Mouse (Mus musculus) gastrocnemius, adult 8-10 months (tissue): Measurements from ENCODE around the gene Mdga2. TPM values are rescaled to one million over a fixed set of nuclear protein-coding genes. Genes with fewer than 3 reads are reported as not detected.

Source experiments
- DNase-seq, 2 experiments: peaks; one replicate each; pipeline ENCODE4 v3.0.0; 2022; ENCODE audit warnings: low spot score in 2 of 2
- total RNA-seq, 4 experiments: library from RNA; stranded (reverse); gene quantifications; 2 replicates each; pipeline ENCODE4 v1.2.4; 2022

The Mdga2 gene
- total RNA-seq, 4 experiments from 2014 or later: 0.04 to 2.0 (median 0.15) TPM; not detected in 1

GRCm38 (mm10) chr12:67059136-67060014, 163.0 kb downstream of the Mdga2 start:
- DNase-seq: no peak

- DNase-seq: no peak
Measured at GRCm38 (mm10) chr12:67056621-67057020, 165.7 kb downstream of the Mdga2 start.

GRCm38 (mm10) chr12:67045099-67045750, 177.1 kb downstream of the Mdga2 start:
- no peak for DNase-seq

GRCm38 (mm10) chr12:67041865-67042264, 180.5 kb downstream of the Mdga2 start:
- no peak for DNase-seq

DNA sequence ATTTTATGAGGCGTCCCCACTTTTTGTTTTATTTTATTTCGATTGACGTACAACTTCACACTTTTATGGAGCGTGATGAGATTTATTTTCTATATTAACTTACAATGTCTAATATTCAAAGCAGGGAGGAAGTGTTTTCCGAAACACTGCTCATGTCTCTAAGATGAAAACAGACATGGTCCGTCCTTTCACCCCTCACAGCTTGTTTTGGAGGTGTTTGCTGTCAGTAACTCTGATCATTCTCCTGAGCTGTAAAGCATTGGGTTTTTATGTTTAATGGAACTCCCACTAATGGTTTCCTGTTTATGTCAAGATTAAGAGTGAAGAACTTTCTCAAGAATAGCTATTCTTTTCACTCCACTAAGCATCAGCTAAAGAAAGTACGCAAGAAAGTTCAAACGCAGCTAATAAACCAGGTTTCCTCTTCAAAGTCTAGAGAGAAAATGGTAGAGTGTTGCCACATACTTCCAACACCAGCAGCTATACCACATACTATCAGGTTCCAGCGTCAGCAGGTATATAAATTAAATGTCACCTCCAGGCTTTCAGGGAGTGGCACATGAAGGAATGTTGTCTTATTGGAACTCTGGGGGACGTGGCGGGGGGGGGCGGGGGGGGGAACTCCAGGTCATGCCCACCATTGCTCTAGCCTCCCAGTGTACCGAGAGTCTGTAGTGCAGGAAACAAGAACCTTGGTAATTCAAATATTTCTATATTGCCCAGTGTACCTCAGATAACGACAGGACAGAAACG, 186.7 kb downstream of the Mdga2 start:
- DNase-seq: no peak

GRCm38 (mm10) chr12:67017192-67017591, 205.2 kb downstream of the Mdga2 start:
- DNase-seq: no peak

DNA sequence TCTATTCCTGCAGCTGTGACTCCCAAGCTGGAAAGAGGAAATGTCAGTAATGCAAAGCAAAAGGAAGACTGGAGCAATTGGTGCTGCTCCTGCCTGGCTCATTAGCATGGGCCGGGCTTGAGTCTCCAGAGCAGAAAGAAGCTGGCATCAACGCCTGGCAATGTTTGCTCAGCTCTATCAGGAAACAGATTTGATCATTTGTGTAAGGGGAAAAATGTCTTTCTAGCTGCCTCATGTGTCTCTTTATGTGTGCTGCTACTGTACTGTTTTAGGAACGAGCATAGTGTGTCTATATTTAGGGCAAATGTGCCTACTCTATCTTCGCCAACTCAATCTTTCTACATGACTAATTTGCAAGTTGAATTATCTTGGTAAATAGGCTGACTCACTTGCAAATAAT, 211.0 kb downstream of the Mdga2 start:
- DNase-seq: no peak

DNA sequence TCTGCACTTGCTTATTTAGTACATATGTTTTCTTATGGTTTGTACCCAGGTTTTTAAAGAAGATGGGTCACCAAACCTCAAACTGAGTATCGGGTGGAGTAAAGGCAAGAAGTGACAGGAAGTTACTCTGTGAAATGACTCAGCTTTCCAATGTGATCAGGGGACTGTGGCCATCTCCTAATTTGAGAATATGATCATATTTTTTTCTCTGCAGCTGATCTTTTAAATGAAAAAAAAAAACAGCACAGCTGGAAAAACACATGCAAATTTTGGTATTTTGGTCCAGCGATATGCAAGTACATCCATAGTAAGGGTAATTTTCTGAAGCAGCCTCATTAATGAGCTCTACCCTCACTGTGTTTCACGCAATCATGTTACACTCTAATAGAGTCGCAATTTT, 212.0 kb downstream of the Mdga2 start:
- DNase-seq: no peak

DNA sequence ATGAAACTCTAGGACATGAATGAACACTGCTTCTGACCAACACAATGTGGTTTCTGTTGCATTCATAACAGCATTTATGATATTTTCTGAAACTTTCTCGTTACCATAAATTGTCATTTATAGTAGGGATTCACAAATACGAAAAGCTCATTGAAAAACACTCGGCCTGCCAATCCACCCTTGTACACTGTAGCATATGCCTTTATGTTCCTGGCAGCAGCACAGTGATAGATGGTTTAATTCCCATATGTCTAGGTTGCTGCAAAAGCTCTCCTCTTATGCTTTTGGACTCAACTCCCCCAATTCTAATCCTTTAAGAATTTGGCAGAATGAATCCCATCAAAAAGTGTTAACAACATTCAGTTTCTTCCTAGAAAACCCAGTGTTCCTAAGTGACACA, 213.2 kb downstream of the Mdga2 start:
- DNase-seq: no peak

GRCm38 (mm10) chr12:66954129-66954528, 268.2 kb downstream of the Mdga2 start:
- no peak for DNase-seq

DNA sequence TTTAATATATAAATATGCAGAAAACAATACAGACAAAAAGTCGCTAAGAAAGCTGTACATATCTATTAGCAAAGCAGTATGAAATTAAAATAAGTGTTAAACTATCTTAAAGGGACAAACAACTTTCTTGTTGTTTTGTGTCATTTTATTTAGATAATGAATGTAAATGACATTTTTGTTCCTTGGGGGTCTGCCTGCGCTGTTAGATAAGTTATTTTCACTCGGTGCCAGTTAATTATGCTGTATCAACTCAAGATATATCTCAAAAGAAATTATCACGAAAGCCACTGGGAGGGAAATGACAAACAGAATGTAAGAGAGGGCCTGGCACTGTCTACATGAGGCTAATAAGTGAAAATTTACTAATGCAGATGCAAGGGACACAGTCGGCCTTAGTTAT, 306.6 kb downstream of the Mdga2 start:
- no peak for DNase-seq

DNA sequence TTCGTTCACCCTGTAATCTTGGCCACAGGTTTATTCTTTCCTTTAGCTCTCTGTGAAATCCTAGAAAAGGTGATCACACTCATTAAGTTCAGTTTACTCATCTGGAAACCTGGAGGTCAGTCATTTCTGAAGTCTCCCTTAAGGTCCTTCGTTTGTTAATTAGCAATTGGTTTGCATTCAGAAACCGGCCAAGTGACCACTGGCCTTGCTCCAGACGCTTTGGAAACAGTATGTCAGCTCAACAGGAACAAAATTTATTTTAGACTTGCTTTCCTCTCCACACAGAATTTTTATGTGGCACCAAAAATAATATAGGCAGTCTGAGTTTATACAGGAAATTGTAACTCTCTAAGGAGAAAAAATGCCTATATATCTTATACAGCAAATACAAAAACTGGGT, 323.0 kb downstream of the Mdga2 start:
- no peak for DNase-seq

GRCm38 (mm10) chr12:66896790-66897189, 325.6 kb downstream of the Mdga2 start:
- no peak for DNase-seq

GRCm38 (mm10) chr12:66890296-66890695, 332.1 kb downstream of the Mdga2 start:
- DNase-seq: no peak

GRCm38 (mm10) chr12:66889276-66889675, 333.1 kb downstream of the Mdga2 start:
- no peak for DNase-seq

DNA sequence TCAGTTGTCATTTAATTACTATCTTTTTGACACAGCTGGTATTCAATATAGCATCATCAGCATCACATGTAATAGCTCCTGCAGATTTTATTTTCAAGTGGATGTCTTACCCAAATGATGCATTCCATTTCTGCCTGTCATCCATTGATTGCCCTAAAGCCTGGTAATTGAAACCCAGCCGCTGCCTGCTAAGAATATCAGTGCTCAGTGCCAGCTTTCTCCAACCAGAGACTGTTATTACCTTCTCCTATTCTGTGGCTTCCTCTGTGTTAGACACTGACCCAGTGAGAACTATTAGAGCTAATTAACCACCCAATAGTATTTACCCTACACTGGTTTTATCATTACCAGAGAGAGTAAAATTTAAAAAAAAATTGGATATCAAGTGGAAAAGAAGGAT, 333.7 kb downstream of the Mdga2 start:
- DNase-seq: no peak

DNA sequence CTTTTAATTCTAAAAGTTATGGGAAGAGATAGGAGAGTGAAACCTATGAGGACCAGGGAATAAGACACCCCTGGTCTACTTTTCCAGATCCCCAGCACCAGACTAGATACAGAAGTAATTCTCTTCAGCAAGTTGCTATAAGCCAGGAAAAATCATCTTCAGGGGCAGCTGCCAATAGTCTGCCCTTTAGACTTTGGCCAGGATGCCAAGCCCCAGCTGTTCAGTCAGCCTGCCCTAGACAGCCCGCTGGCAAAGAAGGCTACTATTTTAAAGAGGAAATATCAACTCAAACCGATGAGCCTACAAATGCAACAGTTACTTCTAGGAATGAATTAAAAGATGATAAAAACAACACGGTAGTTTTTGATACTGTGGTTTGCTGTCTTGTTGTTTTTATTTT, 356.1 kb downstream of the Mdga2 start:
- DNase-seq: no peak

GRCm38 (mm10) chr12:66853167-66853566, 369.2 kb downstream of the Mdga2 start:
- no peak for DNase-seq

GRCm38 (mm10) chr12:66840336-66840735, 382.0 kb downstream of the Mdga2 start:
- no peak for DNase-seq

DNA sequence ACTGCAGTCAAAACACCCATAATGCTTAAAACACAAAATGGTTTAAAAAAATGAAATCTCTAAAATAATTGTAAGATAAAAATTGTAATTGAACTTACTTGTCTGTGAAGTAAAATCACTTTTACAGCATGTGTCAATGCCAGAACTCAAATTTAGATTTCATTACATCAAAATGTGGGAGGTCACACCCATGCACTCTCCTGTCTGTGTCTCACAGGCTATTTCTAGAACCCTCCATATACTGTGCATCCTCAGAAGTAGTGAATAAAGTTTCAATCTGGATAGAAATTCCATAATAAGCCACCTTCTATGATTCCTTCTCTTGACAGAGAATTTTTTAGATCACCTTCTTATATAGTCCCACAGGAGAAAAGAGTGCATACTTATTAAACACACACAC, 466.7 kb downstream of the Mdga2 start:
- DNase-seq: no peak

DNA sequence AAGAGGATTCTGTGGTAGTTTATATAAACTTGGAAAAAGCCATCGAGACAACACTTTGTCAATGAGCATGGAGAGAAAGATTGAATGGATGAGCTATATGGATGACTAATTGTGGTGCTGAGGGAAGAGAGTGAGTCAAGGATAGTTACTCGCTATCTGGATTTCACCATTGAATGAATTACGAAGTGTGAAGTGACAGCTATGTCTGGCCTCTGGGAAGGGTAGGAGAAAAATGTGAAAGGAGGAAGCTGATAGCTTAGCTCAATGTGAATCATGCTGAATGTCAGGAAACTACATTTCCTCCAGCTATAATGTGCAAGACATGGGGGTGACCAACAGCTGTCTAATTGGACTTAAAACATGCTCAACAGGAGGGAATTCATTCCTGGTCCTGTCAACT, 487.8 kb downstream of the Mdga2 start:
- no peak for DNase-seq

- no peak for DNase-seq
Measured at GRCm38 (mm10) chr12:66724474-66724873, 497.9 kb downstream of the Mdga2 start.
